Mouse (Mus musculus) megakaryocyte progenitor cell, adult 5-6 weeks (primary cell): ENCODE measurements around the gene Mthfd1. TPM values are rescaled to one million over a fixed set of nuclear protein-coding genes. Genes with fewer than 3 reads are reported as not detected.

Experiments
- ATAC-seq: replicated peaks from 2 replicates; pipeline ENCODE4 v1.8.0; 2016; ENCODE audit warnings: mild to moderate bottlenecking, moderate TSS enrichment, inconsistent platforms; ENCODE audit not compliant: poor library complexity
- total RNA-seq, 2 experiments: library from RNA; stranded (forward) in 1 of 2; stranded (reverse) in 1 of 2; fragments of 157-497, 149-512 nt in 1 of 2; fragments of 200-1000 nt in 1 of 2; gene quantifications; 2 replicates each; pipeline versions ENCODE4 v1.2.3 to v1.2.4; 2015 to 2017

Gene Mthfd1
- total RNA-seq, 2 experiments from 2014 or later: 113 to 137 TPM

- ATAC-seq: no peak
These were observed 6.5 kb downstream of the Mthfd1 start for GRCm38 (mm10) chr12:76261556-76261955.

- ATAC-seq: no peak
These were observed 7.8 kb downstream of the Mthfd1 start for GRCm38 (mm10) chr12:76262918-76263317.

GRCm38 (mm10) chr12:76263876-76264275 lies 8.8 kb downstream of the Mthfd1 start:
- ATAC-seq: no peak

GRCm38 (mm10) chr12:76264325-76264965 lies 9.3 kb downstream of the Mthfd1 start:
- ATAC-seq: no peak

GRCm38 (mm10) chr12:76265001-76265400 lies 9.9 kb downstream of the Mthfd1 start:
- ATAC-seq: no peak

- peak; percentile 92 for ATAC-seq
These were observed 11.8 kb downstream of the Mthfd1 start for GRCm38 (mm10) chr12:76266875-76267274.

- no peak for ATAC-seq
These were observed 13.6 kb downstream of the Mthfd1 start for GRCm38 (mm10) chr12:76268686-76269085.

- no peak for ATAC-seq
These were observed 14.1 kb downstream of the Mthfd1 start for GRCm38 (mm10) chr12:76269196-76269595.

- no peak for ATAC-seq
These were observed 16.4 kb downstream of the Mthfd1 start for GRCm38 (mm10) chr12:76271516-76271915.

GRCm38 (mm10) chr12:76272610-76273524 lies 17.8 kb downstream of the Mthfd1 start:
- peak; percentile 38 for ATAC-seq

GRCm38 (mm10) chr12:76278209-76278608 lies 23.1 kb downstream of the Mthfd1 start:
- no peak for ATAC-seq

- ATAC-seq: no peak
These were observed 25.5 kb downstream of the Mthfd1 start for GRCm38 (mm10) chr12:76280556-76280955.

GRCm38 (mm10) chr12:76281111-76281660 lies 26.1 kb downstream of the Mthfd1 start:
- no peak for ATAC-seq

- peak; percentile 29 for ATAC-seq
These were observed 27.0 kb downstream of the Mthfd1 start for GRCm38 (mm10) chr12:76282132-76282531.

- ATAC-seq: no peak
These were observed 27.6 kb downstream of the Mthfd1 start for GRCm38 (mm10) chr12:76282532-76283173.

- ATAC-seq: no peak
These were observed 30.3 kb downstream of the Mthfd1 start for GRCm38 (mm10) chr12:76285418-76285817.

- ATAC-seq: no peak
These were observed 32.9 kb downstream of the Mthfd1 start for GRCm38 (mm10) chr12:76287986-76288385.

GRCm38 (mm10) chr12:76288494-76288893 lies 33.4 kb downstream of the Mthfd1 start:
- ATAC-seq: no peak

- ATAC-seq: no peak
These were observed 34.3 kb downstream of the Mthfd1 start for GRCm38 (mm10) chr12:76289428-76289827.

- 0 out of 2 replicates have a peak, but pooled peaks have one; percentile 54 for ATAC-seq
These were observed 35.2 kb downstream of the Mthfd1 start for GRCm38 (mm10) chr12:76290271-76290670.

- peak; percentile 73 for ATAC-seq
These were observed 38.1 kb downstream of the Mthfd1 start for GRCm38 (mm10) chr12:76293192-76293591.
